Mouse (Mus musculus) ovary, postnatal 36 days (tissue): Measurements from ENCODE around the gene Rpl38.

ENCODE experiments used
- DNase-seq: peaks from one replicate; pipeline ENCODE4 v3.0.0; 2022; ENCODE audit warnings: low spot score, mixed read lengths

Rpl38 gene

GRCm38 (mm10) chr11:114668301-114668710 is at the start of gene Rpl38:
TSS of gene Rpl38 (plus strand) at chr11:114668524.
- peak; percentile 85 for DNase-seq

GRCm38 (mm10) chr11:114618697-114619417 is 49.5 kb upstream of the Rpl38 start:
- no peak for DNase-seq

- DNase-seq = no peak
These were observed 42.1 kb upstream of the Rpl38 start for GRCm38 (mm10) chr11:114626071-114626690.

GRCm38 (mm10) chr11:114627036-114627435 is 41.3 kb upstream of the Rpl38 start:
- DNase-seq = peak; percentile 16

- DNase-seq = no peak
These were observed 40.3 kb upstream of the Rpl38 start for GRCm38 (mm10) chr11:114628032-114628431.

- DNase-seq = no peak
These were observed 38.3 kb upstream of the Rpl38 start for GRCm38 (mm10) chr11:114630044-114630443.

GRCm38 (mm10) chr11:114632266-114632665 is 36.1 kb upstream of the Rpl38 start:
- no peak for DNase-seq

- peak; percentile 65 for DNase-seq
These were observed 32.0 kb upstream of the Rpl38 start for GRCm38 (mm10) chr11:114636292-114636691.

GRCm38 (mm10) chr11:114636727-114637505 is 31.4 kb upstream of the Rpl38 start:
- no peak for DNase-seq

- DNase-seq = no peak
These were observed 29.6 kb upstream of the Rpl38 start for GRCm38 (mm10) chr11:114638647-114639290.

GRCm38 (mm10) chr11:114639681-114640103 is 28.6 kb upstream of the Rpl38 start:
- no peak for DNase-seq

- DNase-seq = no peak
These were observed 27.7 kb upstream of the Rpl38 start for GRCm38 (mm10) chr11:114640658-114641057.

GRCm38 (mm10) chr11:114641136-114641535 is 27.2 kb upstream of the Rpl38 start:
- DNase-seq = no peak

GRCm38 (mm10) chr11:114642184-114642583 is 26.1 kb upstream of the Rpl38 start:
- no peak for DNase-seq

- DNase-seq = no peak
These were observed 25.4 kb upstream of the Rpl38 start for GRCm38 (mm10) chr11:114642926-114643325.

GRCm38 (mm10) chr11:114644122-114644521 is 24.2 kb upstream of the Rpl38 start:
- no peak for DNase-seq

GRCm38 (mm10) chr11:114649510-114649909 is 18.8 kb upstream of the Rpl38 start:
- no peak for DNase-seq

GRCm38 (mm10) chr11:114652531-114652930 is 15.8 kb upstream of the Rpl38 start:
- peak; percentile 23 for DNase-seq

GRCm38 (mm10) chr11:114653664-114654063 is 14.7 kb upstream of the Rpl38 start:
- DNase-seq = no peak

GRCm38 (mm10) chr11:114654552-114654951 is 13.8 kb upstream of the Rpl38 start:
- DNase-seq = no peak

GRCm38 (mm10) chr11:114655350-114656008 is 12.8 kb upstream of the Rpl38 start:
- no peak for DNase-seq
